ENCODE assay signal across 8 mouse cellular contexts in genomic region chr9:62342441-62343191, GRCm38 (mm10). TPM values are rescaled to one million over a fixed set of nuclear protein-coding genes. Genes with fewer than 3 reads are reported as not detected.
DNase-seq lines count a peak whose midpoint lies in the region; ATAC-seq and TF ChIP-seq lines count a peak whose summit lies in the region.

No protein-coding gene starts in this region.

- WGBS in embryonic facial prominence, embryonic 12.5 days: under 1% methylated on average over 48 of the region's 48 CpGs
- WGBS in heart, embryonic 10.5 days: under 1% methylated on average over 48 of the region's 48 CpGs
- under 1% methylated on average over 48 of the region's 48 CpGs for WGBS in kidney, embryonic 14.5 days
- WGBS in lung, embryonic 14.5 days: under 1% methylated on average over 48 of the region's 48 CpGs
- WGBS in neural tube, embryonic 15.5 days: 0% methylated on average over 48 of the region's 48 CpGs

- peak overlapping the region; percentile 93 for H3K9ac ChIP-seq in embryonic facial prominence, embryonic 12.5 days
- H3K9ac ChIP-seq in kidney, embryonic 14.5 days (ENCODE audit: low read depth, low read length): peak overlapping the region; percentile 99
- peak overlapping the region; percentile 98 for H3K9ac ChIP-seq in lung, embryonic 14.5 days
- H3K9ac ChIP-seq in neural tube, embryonic 15.5 days (replicated peaks): peak overlapping the region; percentile 98

- DNase-seq in 3T3-L1 (ENCODE audit: low read depth, low spot score): peak; percentile 66
- peak; percentile 67 to 72 for DNase-seq in adrenal gland, adult 18-20 months (ENCODE audit: low spot score in 2 of 2)
- peak; percentile 85 for DNase-seq in heart, embryonic 10.5 days (ENCODE audit: low spot score)
- peak; percentile 77 for DNase-seq in lung, embryonic 14.5 days
- peak; percentile 39 to 46 for DNase-seq in thymus, postnatal 10 days (ENCODE audit: low spot score in 2 of 2)

- peak overlapping the region; percentile 91 for H3K4me3 ChIP-seq in embryonic facial prominence, embryonic 12.5 days
- peak overlapping the region; percentile 88 for H3K4me3 ChIP-seq in heart, embryonic 10.5 days
- H3K4me3 ChIP-seq in kidney, embryonic 14.5 days (ENCODE audit: low read length): peak overlapping the region; percentile 81
- H3K4me3 ChIP-seq in lung, embryonic 14.5 days (ENCODE audit: low read depth, low read length): peak overlapping the region; percentile 75
- H3K4me3 ChIP-seq in neural tube, embryonic 15.5 days (replicated peaks): peak overlapping the region; percentile 92

- ATAC-seq in embryonic facial prominence, embryonic 12.5 days (ENCODE audit: insufficient number of reproducible peaks, insufficient read depth, low FRiP score, low TSS enrichment): no peak
- peak; percentile 20; the same call in 1 of the 2 replicates for ATAC-seq in kidney, embryonic 14.5 days (ENCODE audit: low FRiP score, low TSS enrichment)
- ATAC-seq in lung, embryonic 14.5 days (ENCODE audit: insufficient read depth): 0 out of 2 replicates have a peak, but pooled peaks have one; percentile 6
- no peak for ATAC-seq in neural tube, embryonic 15.5 days (ENCODE audit: low FRiP score)

- H3K36me3 ChIP-seq in embryonic facial prominence, embryonic 12.5 days: no peaks in the 10 kb centered on the region
- 0 out of 2 replicates have a peak, but pooled peaks cover 2% of the 10 kb centered on the region for H3K36me3 ChIP-seq in heart, embryonic 10.5 days
- H3K36me3 ChIP-seq in kidney, embryonic 14.5 days (ENCODE audit: control insufficient read depth, insufficient read depth, low read length): no peaks in the 10 kb centered on the region
- H3K36me3 ChIP-seq in lung, embryonic 14.5 days (ENCODE audit: insufficient read depth): no peaks in the 10 kb centered on the region
- H3K36me3 ChIP-seq in neural tube, embryonic 15.5 days: no peaks in the 10 kb centered on the region

- peak overlapping the region; percentile 68 for H3K4me2 ChIP-seq in embryonic facial prominence, embryonic 12.5 days (replicated peaks)
- H3K4me2 ChIP-seq in kidney, embryonic 14.5 days (replicated peaks; ENCODE audit: low read depth, low read length): peak overlapping the region; percentile 63
- H3K4me2 ChIP-seq in lung, embryonic 14.5 days: peak overlapping the region; percentile 89
- H3K4me2 ChIP-seq in neural tube, embryonic 15.5 days: peak overlapping the region; percentile 70

- no peaks in the 10 kb centered on the region for H3K9me3 ChIP-seq in embryonic facial prominence, embryonic 12.5 days
- H3K9me3 ChIP-seq in heart, embryonic 10.5 days: no peaks in the 10 kb centered on the region
- no peaks in the 10 kb centered on the region for H3K9me3 ChIP-seq in kidney, embryonic 14.5 days (ENCODE audit: control insufficient read depth, low read length)
- no peaks in the 10 kb centered on the region for H3K9me3 ChIP-seq in lung, embryonic 14.5 days (ENCODE audit: low read depth, low read length)
- no peaks in the 10 kb centered on the region for H3K9me3 ChIP-seq in neural tube, embryonic 15.5 days (replicated peaks)

- no peak for TF ChIP-seq CTCF in lung, embryonic 14.5 days (IDR thresholded peaks at IDR 0.05; ENCODE audit: low read depth)

- H3K4me1 ChIP-seq in embryonic facial prominence, embryonic 12.5 days: peaks cover 26% of the 10 kb centered on the region
- H3K4me1 ChIP-seq in heart, embryonic 10.5 days: peaks cover 32% of the 10 kb centered on the region
- peaks cover 19% of the 10 kb centered on the region for H3K4me1 ChIP-seq in kidney, embryonic 14.5 days (ENCODE audit: control insufficient read depth, insufficient read depth, low read length)
- peaks cover 6% of the 10 kb centered on the region for H3K4me1 ChIP-seq in lung, embryonic 14.5 days (ENCODE audit: insufficient read depth)
- H3K4me1 ChIP-seq in neural tube, embryonic 15.5 days: peaks cover 41% of the 10 kb centered on the region

- H3K27me3 ChIP-seq in embryonic facial prominence, embryonic 12.5 days: no peaks in the 10 kb centered on the region
- H3K27me3 ChIP-seq in heart, embryonic 10.5 days (ENCODE audit: insufficient read depth, poor library complexity, severe bottlenecking): no peaks in the 10 kb centered on the region
- no peaks in the 10 kb centered on the region for H3K27me3 ChIP-seq in kidney, embryonic 14.5 days (ENCODE audit: control insufficient read depth, insufficient read depth, low read length)
- no peaks in the 10 kb centered on the region for H3K27me3 ChIP-seq in lung, embryonic 14.5 days (ENCODE audit: insufficient read depth, low read length)
- H3K27me3 ChIP-seq in neural tube, embryonic 15.5 days (replicated peaks): no peaks in the 10 kb centered on the region

- H3K27ac ChIP-seq in embryonic facial prominence, embryonic 12.5 days: peak overlapping the region; percentile 100
- peak overlapping the region; percentile 99 for H3K27ac ChIP-seq in heart, embryonic 10.5 days
- peak overlapping the region; percentile 100 for H3K27ac ChIP-seq in kidney, embryonic 14.5 days (ENCODE audit: low read depth, low read length)
- H3K27ac ChIP-seq in lung, embryonic 14.5 days (ENCODE audit: low read depth): peak overlapping the region; percentile 100
- H3K27ac ChIP-seq in neural tube, embryonic 15.5 days (replicated peaks): peak overlapping the region; percentile 99

RNA-seq across cellular contexts. Expression of gene Anp32a, which starts 1.5 kb away (rescaled TPM):
- total RNA-seq in adrenal gland, adult 18-20 months (2021): 100 to 1,000 TPM; 275 to 337 TPM
- 208 and 235 TPM in 2 replicates for polyA plus RNA-seq in embryonic facial prominence, embryonic 12.5 days (2016; fragmentation: Nextera tagmentation; extraction: Ambion mirVana)
- polyA plus RNA-seq in heart, embryonic 10.5 days (2016; fragmentation: Nextera tagmentation; extraction: Ambion mirVana): 160 and 178 TPM in 2 replicates
- 155 and 214 TPM in 2 replicates for polyA plus RNA-seq in kidney, embryonic 14.5 days (2014; fragmentation: Nextera tagmentation; extraction: Ambion mirVana)
- 134 and 135 TPM in 2 replicates for polyA plus RNA-seq in lung, embryonic 14.5 days (2014; fragmentation: Nextera tagmentation; extraction: Ambion mirVana)
- 131 and 170 TPM in 2 replicates for polyA plus RNA-seq in neural tube, embryonic 15.5 days (2015; fragmentation: Nextera tagmentation; extraction: Ambion mirVana)

Comparison
In these comparisons a context has a peak if more than half of its experiments do, and no peak if none do; other contexts are left out.
1. ATAC-seq: peak in kidney, embryonic 14.5 days (single experiment) and lung, embryonic 14.5 days (single experiment); none in embryonic facial prominence, embryonic 12.5 days (single experiment) and neural tube, embryonic 15.5 days (single experiment).
2. Peak in every context shown above with its lines, with median percentiles within 50 percentile points of each other: DNase-seq, H3K27ac ChIP-seq, H3K4me2 ChIP-seq, H3K4me3 ChIP-seq and H3K9ac ChIP-seq.